Mouse (Mus musculus): ENCODE data around the gene Tesk1. TPM values are rescaled to one million over a fixed set of nuclear protein-coding genes. Genes with fewer than 3 reads are reported as not detected.

The Tesk1 gene
- total RNA-seq, 2 experiments from 2014 or later, result 28.0 to 34.7 TPM

DNA sequence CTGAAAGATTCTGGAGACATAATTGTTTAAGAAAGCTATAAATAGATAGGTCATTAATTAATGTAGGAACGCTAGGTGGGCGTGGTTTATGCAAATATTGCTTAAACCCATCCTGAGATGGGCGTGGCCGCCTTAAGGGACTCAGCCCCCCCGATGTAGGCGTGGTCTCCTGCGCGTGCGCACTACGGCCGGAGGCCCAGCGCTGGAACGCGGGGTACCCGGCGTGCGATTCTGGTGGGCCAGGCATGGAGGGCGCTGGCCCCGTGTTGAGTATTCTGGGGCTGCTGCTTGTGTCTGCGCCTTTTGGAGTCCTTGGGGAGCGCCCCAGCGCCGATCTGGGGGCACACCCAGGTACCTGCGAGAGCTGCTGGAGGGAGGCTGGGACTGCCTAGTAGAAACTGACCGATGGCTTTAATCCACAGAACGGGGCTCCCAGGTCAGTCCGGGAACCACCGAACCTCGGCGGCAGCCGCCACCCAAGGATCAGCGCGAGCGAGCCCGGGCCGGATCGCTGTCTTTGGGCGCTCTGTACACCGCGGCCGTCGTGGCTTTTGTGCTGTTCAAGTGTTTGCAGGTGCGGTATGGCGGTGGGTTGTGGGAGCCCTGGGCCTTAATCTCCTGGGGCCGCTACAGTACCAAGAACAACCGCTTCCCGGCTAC is 51.6 kb downstream of the Tesk1 start:
- DNase-seq, result peak; percentile 97

DNA sequence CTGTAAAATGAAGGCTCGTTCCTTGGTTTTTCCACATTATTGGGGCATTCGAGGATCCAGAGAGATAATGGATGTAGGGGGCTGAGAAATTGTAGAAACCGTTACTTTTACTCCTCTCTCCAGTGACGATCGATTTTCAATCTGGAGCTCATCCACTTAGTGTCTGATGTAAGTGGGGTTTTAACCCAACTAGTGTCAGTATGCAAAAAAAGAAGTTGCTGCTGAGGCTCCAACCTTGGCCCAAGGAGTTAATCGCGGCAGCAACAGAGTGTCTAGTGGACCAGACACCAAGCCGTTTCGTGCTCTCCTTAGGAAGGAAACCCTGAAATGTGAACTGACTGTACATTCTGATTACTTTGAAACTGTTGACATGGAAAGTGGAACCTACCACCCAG is 52.1 kb downstream of the Tesk1 start:
- no peak for DNase-seq

GRCm38 (mm10) chr4:43496587-43496986 is 54.8 kb downstream of the Tesk1 start:
- DNase-seq, result no peak

DNA sequence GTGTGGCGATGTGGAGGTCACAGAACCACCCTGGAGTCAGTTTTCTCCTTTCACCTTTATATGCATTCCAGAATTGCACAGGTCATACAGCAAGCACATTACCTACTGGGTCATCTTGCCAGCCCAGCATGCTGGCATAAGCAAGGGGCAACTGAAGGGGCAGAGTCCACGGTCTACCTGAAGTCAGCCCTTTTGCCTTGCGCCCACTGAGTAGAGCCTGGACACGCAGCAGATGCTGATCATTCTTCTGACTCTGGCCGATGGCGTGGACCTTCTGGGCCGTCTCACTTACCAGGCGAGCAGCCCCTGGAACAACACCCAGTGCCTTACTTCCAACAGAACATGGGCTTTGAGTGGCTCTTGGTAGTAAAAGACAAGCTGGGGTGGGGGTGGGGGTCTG is 55.7 kb downstream of the Tesk1 start:
- no peak for DNase-seq

Other genes starting within 250 kb of the Tesk1 start
- gene Atp8b5, start 174.8 kb upstream of the Tesk1 start, total RNA-seq (2021), result under 1 TPM; 0.05 to 0.11 TPM
- 10 to 100 TPM; 30.3 to 33.9 TPM for gene Rusc2, start 60.0 kb upstream of the Tesk1 start, total RNA-seq (2021)
- not detected for gene Fam166b, start 12.8 kb upstream of the Tesk1 start, total RNA-seq (2021)
- gene Cd72, start 12.7 kb downstream of the Tesk1 start, total RNA-seq (2021), result under 1 TPM in 1 of 2 experiments, not detected in 1; 0.61 TPM
- gene Sit1, start 41.8 kb downstream of the Tesk1 start, total RNA-seq (2021), result not detected
- gene Ccdc107, start 51.0 kb downstream of the Tesk1 start, total RNA-seq (2021), result 10 to 100 TPM; 23.4 to 24.1 TPM
- 1 to 10 TPM; 2.8 to 3.8 TPM for gene Arhgef39, start 57.8 kb downstream of the Tesk1 start, total RNA-seq (2021)
- gene Car9, start 65.0 kb downstream of the Tesk1 start, total RNA-seq (2021), result 1 to 10 TPM; 2.8 TPM
- gene Tpm2, start 81.8 kb downstream of the Tesk1 start, total RNA-seq (2021), result 1,000 to 10,000 TPM; 8,012 to 8,431 TPM
- 10 to 100 TPM; 39.6 to 45.0 TPM for gene Creb3, start 120.4 kb downstream of the Tesk1 start, total RNA-seq (2021)
- 100 to 1,000 TPM in 1 of 2 experiments, 10 to 100 TPM in 1; 84.9 to 112 TPM for gene Tln1, start 120.8 kb downstream of the Tesk1 start, total RNA-seq (2021)
- gene Rgp1, start 136.8 kb downstream of the Tesk1 start, total RNA-seq (2021), result 10 to 100 TPM; 22.9 to 30.4 TPM
- 1 to 10 TPM; 6.7 to 9.1 TPM for gene Gba2, start 136.9 kb downstream of the Tesk1 start, total RNA-seq (2021)
- under 1 TPM; 0.33 to 0.38 TPM for gene Msmp, start 142.6 kb downstream of the Tesk1 start, total RNA-seq (2021)
- 10 to 100 TPM; 30.7 to 39.5 TPM for gene Npr2, start 190.0 kb downstream of the Tesk1 start, total RNA-seq (2021)
- under 1 TPM in 1 of 2 experiments, not detected in 1; 0.38 TPM for gene Spag8, start 211.7 kb downstream of the Tesk1 start, total RNA-seq (2021)
- gene Hint2, start 214.5 kb downstream of the Tesk1 start, total RNA-seq (2021), result 10 to 100 TPM; 51.3 to 57.6 TPM
- gene Tmem8b, start 227.0 kb downstream of the Tesk1 start, total RNA-seq (2021), result 10 to 100 TPM in 1 of 2 experiments, 1 to 10 TPM in 1; 9.1 to 10.8 TPM
- gene Fam221b, start 227.2 kb downstream of the Tesk1 start, total RNA-seq (2021), result under 1 TPM; 0.18 to 0.26 TPM